Mouse (Mus musculus) megakaryocyte, adult 5-6 weeks (primary cell): Measurements from ENCODE around the gene H13. TPM values are rescaled to one million over a fixed set of nuclear protein-coding genes. Genes with fewer than 3 reads are reported as not detected.

Source experiments
- ATAC-seq: 2 replicates; pipeline ENCODE4 v1.8.0; 2016; ENCODE audit warnings: mild to moderate bottlenecking, inconsistent platforms; ENCODE audit not compliant: poor library complexity, severe bottlenecking
- total RNA-seq, 2 experiments: library from RNA; stranded (forward) in 1 of 2; stranded (reverse) in 1 of 2; fragments of 153-499, 151-499 nt in 1 of 2; fragments of 221-1000, 200-1000 nt in 1 of 2; gene quantifications; 2 replicates each; pipeline versions ENCODE4 v1.2.3 to v1.2.4; 2015 to 2017

Gene H13
- total RNA-seq, 2 experiments from 2014 or later = 109 to 165 TPM

- no peak for ATAC-seq
Measured at GRCm38 (mm10) chr2:152729013-152729635, 59.9 kb downstream of the H13 start.

- no peak for ATAC-seq
Measured at GRCm38 (mm10) chr2:152729636-152730020, 60.4 kb downstream of the H13 start.

GRCm38 (mm10) chr2:152733201-152733600 is 63.9 kb downstream of the H13 start:
- no peak for ATAC-seq

GRCm38 (mm10) chr2:152734501-152734900 is 65.2 kb downstream of the H13 start:
- ATAC-seq = no peak

- peak; percentile 30 for ATAC-seq
Measured at GRCm38 (mm10) chr2:152734984-152735383, 65.7 kb downstream of the H13 start.

GRCm38 (mm10) chr2:152736090-152736601 is 66.9 kb downstream of the H13 start, which contains the start of gene Id1:
Gene Id1, plus strand, starts transcription at chr2:152736251.
- peak; percentile 75 for ATAC-seq

- no peak for ATAC-seq
Measured at GRCm38 (mm10) chr2:152736748-152737147, 67.5 kb downstream of the H13 start.

GRCm38 (mm10) chr2:152737306-152738221 is 68.3 kb downstream of the H13 start:
- ATAC-seq = no peak

- no peak for ATAC-seq
Measured at GRCm38 (mm10) chr2:152738341-152738740, 69.1 kb downstream of the H13 start.

- peak; percentile 19; the same call in 1 of the 2 replicates for ATAC-seq
Measured at GRCm38 (mm10) chr2:152739031-152739841, 70.0 kb downstream of the H13 start.

GRCm38 (mm10) chr2:152739842-152740260 is 70.6 kb downstream of the H13 start:
- 0 out of 2 replicates have a peak, but pooled peaks have one; percentile 4 for ATAC-seq

- ATAC-seq = no peak
Measured at GRCm38 (mm10) chr2:152740490-152740889, 71.2 kb downstream of the H13 start.

- ATAC-seq = peak; percentile 65
Measured at GRCm38 (mm10) chr2:152741153-152742041, 72.1 kb downstream of the H13 start.

- peak; percentile 46 for ATAC-seq
Measured at GRCm38 (mm10) chr2:152742435-152742834, 73.2 kb downstream of the H13 start.

- ATAC-seq = 0 out of 2 replicates have a peak, but pooled peaks have one; percentile 29
Measured at GRCm38 (mm10) chr2:152753944-152754711, 84.9 kb downstream of the H13 start, which contains the start of gene Cox4i2. Gene Cox4i2, plus strand, starts transcription at chr2:152754173.

- peak; percentile 79 for ATAC-seq
Measured at GRCm38 (mm10) chr2:152756474-152757393, 87.5 kb downstream of the H13 start.

- ATAC-seq = no peak
Measured at GRCm38 (mm10) chr2:152757478-152757877, 88.2 kb downstream of the H13 start.
